Mouse (Mus musculus): ENCODE measurements around the gene Ctsa.

GRCm38 (mm10) chr2:164857842-164858553, 25.3 kb downstream of the Ctsa start:
- no peak for TF ChIP-seq SRF (IDR thresholded peaks at IDR 0.05; ENCODE audit: control insufficient read depth, insufficient read length, low read depth)
- no peak for TF ChIP-seq POLR2A (IDR thresholded peaks at IDR 0.05; ENCODE audit: insufficient read length, low read depth)
- no peak for TF ChIP-seq MYOG (IDR thresholded peaks at IDR 0.05; ENCODE audit: control insufficient read depth in 1 of 3, insufficient read depth in 1 of 3, insufficient read length in 2 of 3, low read depth in 2 of 3)

Measured in myocyte (in vitro differentiated cells).